Comparison of ENCODE assay signal across 8 mouse cellular contexts in the genomic region with DNA sequence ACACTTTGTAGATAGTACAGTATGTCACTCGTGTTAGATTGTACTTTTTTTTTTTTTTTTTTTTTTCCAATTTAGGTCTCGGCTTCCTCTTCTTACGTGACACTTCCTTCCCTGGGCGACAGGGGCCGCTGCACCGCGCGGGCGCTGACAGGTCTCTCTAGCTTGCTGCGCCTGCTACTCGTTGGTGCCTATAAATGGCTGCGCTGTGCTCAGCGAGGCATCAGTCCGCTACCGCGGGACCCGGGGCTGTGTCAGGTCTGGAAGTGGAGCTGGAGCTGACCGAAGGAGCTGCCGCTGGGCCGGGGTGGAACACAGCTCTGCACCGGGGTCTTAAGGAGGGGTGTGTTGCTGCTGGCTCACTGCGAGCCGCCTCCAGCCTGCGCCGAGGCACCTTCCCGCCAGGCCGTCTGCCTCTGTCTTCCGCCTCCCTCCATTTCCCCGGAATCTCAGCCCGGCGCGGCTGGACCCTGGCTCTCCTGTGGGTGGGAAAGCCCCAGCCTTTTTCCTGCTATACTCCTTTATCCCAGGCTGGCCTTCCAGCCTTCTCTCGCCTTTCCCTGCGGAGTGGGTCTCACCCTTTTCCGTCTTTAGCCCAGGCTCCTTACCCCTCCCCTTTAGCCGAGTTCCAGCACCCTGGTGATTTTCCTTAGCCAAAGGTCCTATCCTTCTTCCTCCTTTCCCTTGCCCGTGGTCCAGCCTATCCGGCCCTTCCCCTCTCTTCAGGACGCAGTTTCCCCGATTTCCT. TPM values are rescaled to one million over a fixed set of nuclear protein-coding genes. Genes with fewer than 3 reads are reported as not detected.
A peak's percentile ranks its signal among the peaks of the same experiment; 100 is the strongest.
DNase-seq lines count a peak whose midpoint lies in the region; ATAC-seq and TF ChIP-seq lines count a peak whose summit lies in the region.

TSS of gene Slc9a1 (plus strand) at position 154 of the 745 bp plus-strand sequence.

- TF ChIP-seq EP300 in lung, postnatal 0 days (IDR thresholded peaks at IDR 0.05): no peak

- H3K36me3 ChIP-seq in hindbrain, embryonic 10.5 days: peaks cover 1% of the 10 kb centered on the region
- H3K36me3 ChIP-seq in lung, postnatal 0 days (ENCODE audit: insufficient read depth, low read length): no peaks in the 10 kb centered on the region

- peaks cover 44% of the 10 kb centered on the region for H3K4me1 ChIP-seq in hindbrain, embryonic 10.5 days (replicated peaks)
- peaks cover 24% of the 10 kb centered on the region for H3K4me1 ChIP-seq in lung, postnatal 0 days (ENCODE audit: insufficient read depth, low read depth, low read length)

- peak within 1 kb of the TSS; percentile 87 for H3K9ac ChIP-seq in lung, postnatal 0 days (replicated peaks; ENCODE audit: low read depth)

- peak within 1 kb of the TSS; percentile 63 for H3K4me3 ChIP-seq in hindbrain, embryonic 10.5 days
- H3K4me3 ChIP-seq in lung, postnatal 0 days (ENCODE audit: low read depth, low read length): peak within 1 kb of the TSS; percentile 92

- peak; percentile 87 for ATAC-seq in frontal cortex, adult (ENCODE audit: low TSS enrichment)
- ATAC-seq in lung, postnatal 0 days: peak; percentile 98

- peak; percentile 89 for TF ChIP-seq CTCF in lung, postnatal 0 days (IDR thresholded peaks at IDR 0.05)

- DNase-seq in MEL-GATA-1-ER (ENCODE audit: extremely low read depth, low read depth): peak; percentile 81
- peak; percentile 97 for DNase-seq in cerebellum, adult 8-10 months
- peak; percentile 91 for DNase-seq in hindbrain, embryonic 10.5 days (ENCODE audit: low spot score)
- peak; percentile 92 for DNase-seq in layer of hippocampus, adult 9-11 months
- DNase-seq in lung, postnatal 0 days (ENCODE audit: low spot score): peak; percentile 93
- peak; percentile 89 for DNase-seq in ovary, postnatal 14 days (ENCODE audit: low spot score)
- peak; percentile 95 for DNase-seq in thymus, postnatal 14 days

- H3K9me3 ChIP-seq in hindbrain, embryonic 10.5 days: no peaks in the 10 kb centered on the region
- H3K9me3 ChIP-seq in lung, postnatal 0 days (ENCODE audit: low read length): no peaks in the 10 kb centered on the region

- H3K27me3 ChIP-seq in hindbrain, embryonic 10.5 days (ENCODE audit: insufficient read depth, poor library complexity, severe bottlenecking): no peaks in the 10 kb centered on the region
- no peaks in the 10 kb centered on the region for H3K27me3 ChIP-seq in lung, postnatal 0 days (replicated peaks; ENCODE audit: insufficient read depth, low read length)

- H3K27ac ChIP-seq in hindbrain, embryonic 10.5 days: peak within 1 kb of the TSS; percentile 93
- peak within 1 kb of the TSS; percentile 86 for H3K27ac ChIP-seq in lung, postnatal 0 days (ENCODE audit: low read length)

- H3K4me2 ChIP-seq in lung, postnatal 0 days (replicated peaks; ENCODE audit: low read depth, low read length): peak within 1 kb of the TSS; percentile 84

- WGBS in hindbrain, embryonic 10.5 days: under 1% methylated on average over 40 of the region's 40 CpGs
- WGBS in lung, postnatal 0 days: under 1% methylated on average over 37 of the region's 40 CpGs

RNA-seq across cellular contexts. Expression of gene Slc9a1, which starts in this region (rescaled TPM):
- 8.0 and 8.6 TPM in 2 replicates for polyA plus RNA-seq in hindbrain, embryonic 10.5 days (2016; fragmentation: Nextera tagmentation; extraction: Ambion mirVana)
- 5.4 and 6.0 TPM in 2 replicates for polyA plus RNA-seq in lung, postnatal 0 days (2015; fragmentation: Nextera tagmentation; extraction: Ambion mirVana)

Comparison
In these comparisons a context has a peak if more than half of its experiments do, and no peak if none do; other contexts are left out.
1. Peak in every context shown above with its lines: DNase-seq, ATAC-seq, H3K4me3 ChIP-seq and H3K27ac ChIP-seq.